Mouse (Mus musculus): ENCODE measurements around the gene Cd93.

- TF ChIP-seq CTCF (IDR thresholded peaks at IDR 0.05; ENCODE audit: insufficient read depth, low read length), result no peak
- TF ChIP-seq POLR2A (IDR thresholded peaks at IDR 0.05; ENCODE audit: borderline replicate concordance, extremely low read depth, low read depth, low read length), result peak; percentile 100
Measured at GRCm38 (mm10) chr2:148407870-148408760, 35.2 kb downstream of the Cd93 start, which contains the start of gene Thbd.

All from lung, adult 2 months (tissue).